Mouse (Mus musculus) cerebellum, adult 11 months (tissue): ENCODE results near the gene Dpysl5.

Experiments used
- DNase-seq: peaks from one replicate; pipeline ENCODE4 v3.0.0; 2022

Gene Dpysl5

DNA sequence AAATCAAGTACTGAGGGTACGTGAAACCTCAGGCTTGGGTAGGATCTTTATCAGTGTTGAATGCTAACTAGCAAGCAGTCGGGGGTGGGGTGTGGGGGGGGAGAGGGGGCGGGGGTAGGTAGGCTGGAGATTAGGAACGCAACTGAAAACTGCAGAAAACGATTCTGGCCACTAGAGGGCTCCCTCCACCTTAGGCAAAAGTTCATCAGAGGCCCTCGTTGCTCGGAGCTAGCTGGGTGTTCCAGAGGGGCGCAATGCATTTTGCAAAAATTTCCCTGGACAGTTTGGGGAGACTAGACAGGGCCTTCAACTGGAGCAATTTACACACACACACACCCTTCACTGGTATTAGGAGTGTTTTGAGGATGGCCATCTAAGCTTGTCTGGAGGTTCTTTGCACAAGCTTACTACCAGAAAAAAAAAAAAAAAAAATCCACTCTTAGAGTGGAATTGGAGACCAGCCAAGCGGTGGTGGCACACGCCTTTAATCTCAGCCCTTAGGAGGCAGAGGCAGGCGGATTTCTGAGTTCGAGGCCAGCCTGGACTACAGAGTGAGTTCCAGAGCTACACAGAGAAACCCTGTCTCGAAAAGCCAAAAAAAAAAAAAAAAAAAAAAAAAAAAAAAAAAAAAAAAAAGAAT is 1.5 kb upstream of the Dpysl5 start:
- peak; percentile 79 for DNase-seq

DNA sequence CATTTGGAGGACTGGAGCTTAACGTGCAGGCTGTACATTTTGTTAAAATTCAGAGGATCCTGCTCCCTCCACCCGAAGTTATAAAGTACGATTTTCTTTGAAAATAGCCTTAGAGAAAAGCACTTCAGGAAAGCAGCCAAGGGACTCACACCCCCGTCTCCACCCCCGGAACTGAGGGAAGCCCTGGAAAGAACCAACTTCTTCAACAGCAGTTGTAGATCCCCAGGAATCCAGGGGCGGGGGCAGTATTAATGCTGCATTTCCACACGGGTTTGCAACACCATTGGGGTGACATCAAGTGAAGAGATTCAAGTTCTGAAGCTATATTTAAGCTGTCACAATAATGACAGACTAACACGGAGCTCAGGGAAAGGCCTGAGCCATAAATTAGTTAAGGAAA is 878 bp upstream of the Dpysl5 start:
- DNase-seq: peak; percentile 20

- DNase-seq: no peak
These were observed 632 bp downstream of the Dpysl5 start for GRCm38 (mm10) chr5:30712002-30712390.

GRCm38 (mm10) chr5:30712441-30713298 is 1.3 kb downstream of the Dpysl5 start:
- DNase-seq: peak; percentile 33

DNA sequence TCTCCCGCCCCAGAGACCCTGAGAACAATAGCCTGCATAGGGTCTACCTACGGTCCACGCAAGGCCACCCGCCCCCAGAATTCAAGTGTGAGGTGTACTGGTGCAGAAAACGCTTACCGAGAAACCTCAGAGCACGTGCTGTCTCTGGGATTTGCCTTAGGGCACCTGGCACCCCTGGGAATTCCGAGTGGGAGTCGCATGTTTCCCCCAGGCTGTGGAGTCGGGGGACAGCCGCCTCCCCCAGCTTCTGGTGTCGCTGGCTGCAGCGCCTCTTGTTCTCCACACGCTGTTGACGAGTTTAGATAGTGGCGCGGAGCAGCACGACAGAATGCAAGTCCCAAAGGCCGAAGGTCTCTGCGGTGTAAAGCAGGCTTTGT is 1.9 kb downstream of the Dpysl5 start:
- DNase-seq: peak; percentile 27

GRCm38 (mm10) chr5:30713691-30714090 is 2.3 kb downstream of the Dpysl5 start:
- no peak for DNase-seq

DNA sequence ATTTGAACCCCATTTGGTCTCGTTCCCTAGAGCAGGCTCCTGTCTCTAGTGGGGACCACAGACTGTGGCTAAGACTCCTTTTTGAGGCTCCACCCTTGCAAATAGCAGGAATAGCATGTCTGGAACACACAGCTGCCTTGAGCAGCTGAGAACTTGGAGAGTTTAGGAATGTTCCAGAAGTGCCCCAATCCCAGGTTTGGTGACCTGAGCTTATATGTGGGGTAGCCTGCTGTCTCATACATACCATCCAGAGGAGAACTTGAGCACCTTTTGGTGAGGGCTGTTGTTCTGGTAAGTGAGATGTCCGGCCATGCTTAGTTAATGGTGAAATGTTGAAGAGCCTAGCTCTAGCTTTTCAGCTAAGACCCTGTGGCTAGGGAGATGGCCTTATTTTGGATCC is 4.9 kb downstream of the Dpysl5 start:
- DNase-seq: no peak

GRCm38 (mm10) chr5:30717506-30717905 is 6.1 kb downstream of the Dpysl5 start:
- no peak for DNase-seq

DNA sequence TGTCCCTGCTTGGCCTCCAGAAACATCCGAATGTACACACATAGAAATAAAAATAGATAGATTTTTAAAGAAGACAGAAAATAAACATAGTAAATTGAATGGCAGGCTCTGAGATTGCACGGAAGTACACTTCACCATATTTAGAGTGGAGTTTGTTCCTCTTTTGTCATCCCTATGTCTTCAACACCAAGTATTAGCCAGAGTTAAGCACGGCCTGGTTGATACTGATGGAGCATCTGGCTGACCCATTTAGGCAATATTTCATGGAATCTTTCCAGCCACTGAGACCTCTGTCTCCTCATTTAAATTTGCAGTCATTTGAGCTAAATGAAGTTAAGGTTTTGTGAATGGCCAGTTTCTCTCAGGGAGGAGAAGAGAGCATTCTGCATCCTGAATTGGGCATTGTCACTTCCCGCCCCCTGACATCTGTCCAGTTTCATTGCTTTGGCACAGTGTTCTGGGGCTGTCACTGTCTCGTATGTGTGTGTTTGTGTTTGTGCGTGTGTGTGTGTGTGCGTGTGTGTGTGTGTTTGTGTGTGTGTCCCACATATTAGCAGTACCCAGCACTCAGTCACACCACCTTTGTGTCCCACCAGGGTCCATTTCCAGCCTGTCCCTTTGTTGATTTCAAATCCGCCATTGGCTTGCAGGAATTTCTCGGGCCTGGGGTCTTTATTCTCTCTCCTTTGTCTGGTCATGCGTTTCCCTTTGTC is 6.8 kb downstream of the Dpysl5 start:
- no peak for DNase-seq

- no peak for DNase-seq
These were observed 10.6 kb downstream of the Dpysl5 start for GRCm38 (mm10) chr5:30721935-30722334.

DNA sequence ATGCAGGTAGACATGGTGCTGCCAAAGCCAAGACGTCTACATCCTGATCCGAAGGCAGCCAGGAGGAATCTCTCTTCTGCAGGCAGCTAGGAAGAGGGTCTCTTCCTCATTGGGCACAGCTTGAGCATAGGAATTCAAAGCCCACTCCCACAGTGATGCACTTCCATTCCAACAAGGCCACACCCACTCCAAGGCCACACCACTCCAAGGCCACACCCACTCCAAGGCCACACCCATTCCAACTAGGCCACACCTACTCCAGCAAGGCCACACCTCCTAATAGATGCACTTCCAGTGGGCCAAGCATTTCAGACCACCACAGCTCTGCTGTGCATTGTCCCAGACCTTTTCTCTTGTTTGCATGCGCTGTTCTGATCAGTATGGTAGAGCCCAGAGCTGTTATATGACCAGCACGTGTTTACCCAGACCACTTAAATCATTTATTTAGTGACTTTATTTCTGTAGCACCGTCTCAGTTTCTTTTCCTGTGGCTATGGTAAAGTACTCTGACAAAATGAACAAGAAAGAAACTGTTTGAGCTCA is 14.9 kb downstream of the Dpysl5 start:
- no peak for DNase-seq

DNA sequence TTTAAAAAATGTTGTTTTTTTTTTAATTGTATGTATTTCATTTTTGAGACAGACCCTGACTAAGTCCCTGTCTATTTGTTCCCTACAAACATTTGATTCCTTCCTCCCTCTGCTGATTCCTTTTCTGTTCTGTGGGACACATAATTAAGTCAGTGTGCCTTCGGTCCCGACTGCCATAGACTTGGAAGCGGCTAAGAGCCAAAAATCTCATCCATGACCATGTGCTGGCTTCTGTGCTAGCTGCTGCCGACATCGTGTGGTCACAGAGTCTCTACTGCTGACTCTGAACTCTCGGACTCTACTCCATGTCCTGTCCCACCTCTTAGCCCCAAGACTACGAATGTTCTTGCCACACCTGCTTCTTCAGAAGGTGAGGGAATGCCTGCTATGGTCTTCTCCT is 21.1 kb downstream of the Dpysl5 start:
- no peak for DNase-seq

GRCm38 (mm10) chr5:30734666-30735065 is 23.3 kb downstream of the Dpysl5 start:
- no peak for DNase-seq

DNA sequence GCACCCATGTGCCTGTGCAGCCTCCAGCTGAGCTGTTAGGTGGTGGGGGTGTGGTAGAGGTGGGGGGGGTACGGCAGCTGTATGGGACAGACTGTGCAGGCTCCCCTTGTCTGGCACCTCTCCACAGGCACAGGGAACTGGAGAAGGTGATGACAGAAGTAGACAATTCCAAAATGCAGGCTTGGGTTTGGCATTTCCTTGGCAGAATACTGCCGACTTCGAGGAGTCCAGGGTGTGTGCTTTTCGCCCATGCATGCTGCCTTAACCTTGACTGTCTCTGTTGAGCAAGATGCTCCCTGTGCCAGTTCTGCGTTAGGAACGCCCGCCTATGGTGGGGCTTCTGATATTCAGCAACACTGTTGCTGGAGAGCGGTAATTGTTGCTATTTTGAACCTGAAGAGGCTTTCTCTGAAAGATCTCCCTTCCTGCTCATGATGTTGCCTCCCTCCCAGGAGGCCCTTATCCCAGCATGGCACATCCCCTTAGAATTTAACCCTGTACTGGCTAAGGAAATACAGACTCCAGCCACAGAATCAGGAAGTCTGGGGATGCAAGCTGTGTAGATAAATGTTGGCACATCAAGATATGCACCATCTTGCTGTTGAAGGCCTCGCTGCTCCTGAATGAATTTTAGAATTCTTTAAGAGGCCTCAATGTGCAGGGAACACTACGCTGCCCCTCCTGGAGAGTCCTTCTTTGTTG is 26.9 kb downstream of the Dpysl5 start:
- DNase-seq: no peak

GRCm38 (mm10) chr5:30739595-30739994 is 28.2 kb downstream of the Dpysl5 start:
- no peak for DNase-seq

GRCm38 (mm10) chr5:30749582-30750311 is 38.4 kb downstream of the Dpysl5 start:
- DNase-seq: no peak

DNA sequence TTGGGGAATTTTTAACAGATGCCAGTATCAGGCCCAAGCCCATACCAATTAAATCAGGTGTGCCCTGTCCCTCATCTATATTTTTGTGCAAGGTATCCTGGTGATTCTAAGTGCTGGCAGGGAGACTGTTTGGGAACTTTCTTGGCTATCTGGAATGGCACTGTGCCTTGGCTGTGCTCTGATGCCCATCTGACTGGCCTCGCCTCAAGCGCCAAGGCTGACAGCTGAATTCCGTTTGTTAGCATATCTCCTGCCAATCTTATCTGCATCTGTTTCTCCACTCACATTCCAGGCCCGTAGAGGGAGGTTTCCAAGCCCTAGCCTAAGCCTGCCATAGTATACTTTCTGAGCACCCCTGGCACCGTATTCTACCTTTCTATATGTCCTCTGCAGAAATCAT is 39.7 kb downstream of the Dpysl5 start:
- no peak for DNase-seq

GRCm38 (mm10) chr5:30753128-30753527 is 41.8 kb downstream of the Dpysl5 start:
- peak; percentile 24 for DNase-seq

- DNase-seq: no peak
These were observed 43.9 kb downstream of the Dpysl5 start for GRCm38 (mm10) chr5:30755215-30755614.

- no peak for DNase-seq
These were observed 51.6 kb downstream of the Dpysl5 start for GRCm38 (mm10) chr5:30762815-30763510.

DNA sequence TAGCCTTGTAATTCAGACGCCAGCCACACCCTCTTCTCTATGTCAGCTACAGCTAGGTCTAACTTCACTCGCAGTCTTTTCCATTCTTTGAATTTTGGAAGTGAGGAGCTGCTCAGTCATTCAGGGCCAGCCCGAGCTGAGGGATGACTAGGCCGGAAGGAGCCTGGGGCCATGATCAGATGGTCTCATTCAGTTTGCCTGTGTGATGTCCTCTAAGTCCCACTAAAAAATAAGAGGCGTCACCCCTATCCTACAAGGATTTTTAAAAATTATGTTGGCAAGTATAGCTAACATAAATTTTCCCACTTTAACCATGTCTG is 52.1 kb downstream of the Dpysl5 start:
- DNase-seq: no peak
